Mouse (Mus musculus): ENCODE measurements around the gene Zfp358. TPM values are rescaled to one million over a fixed set of nuclear protein-coding genes. Genes with fewer than 3 reads are reported as not detected.

Gene Zfp358
- 16.5 and 18.1 TPM in 2 replicates for polyA plus RNA-seq (2015; fragmentation: Nextera tagmentation; extraction: Ambion mirVana)

DNA sequence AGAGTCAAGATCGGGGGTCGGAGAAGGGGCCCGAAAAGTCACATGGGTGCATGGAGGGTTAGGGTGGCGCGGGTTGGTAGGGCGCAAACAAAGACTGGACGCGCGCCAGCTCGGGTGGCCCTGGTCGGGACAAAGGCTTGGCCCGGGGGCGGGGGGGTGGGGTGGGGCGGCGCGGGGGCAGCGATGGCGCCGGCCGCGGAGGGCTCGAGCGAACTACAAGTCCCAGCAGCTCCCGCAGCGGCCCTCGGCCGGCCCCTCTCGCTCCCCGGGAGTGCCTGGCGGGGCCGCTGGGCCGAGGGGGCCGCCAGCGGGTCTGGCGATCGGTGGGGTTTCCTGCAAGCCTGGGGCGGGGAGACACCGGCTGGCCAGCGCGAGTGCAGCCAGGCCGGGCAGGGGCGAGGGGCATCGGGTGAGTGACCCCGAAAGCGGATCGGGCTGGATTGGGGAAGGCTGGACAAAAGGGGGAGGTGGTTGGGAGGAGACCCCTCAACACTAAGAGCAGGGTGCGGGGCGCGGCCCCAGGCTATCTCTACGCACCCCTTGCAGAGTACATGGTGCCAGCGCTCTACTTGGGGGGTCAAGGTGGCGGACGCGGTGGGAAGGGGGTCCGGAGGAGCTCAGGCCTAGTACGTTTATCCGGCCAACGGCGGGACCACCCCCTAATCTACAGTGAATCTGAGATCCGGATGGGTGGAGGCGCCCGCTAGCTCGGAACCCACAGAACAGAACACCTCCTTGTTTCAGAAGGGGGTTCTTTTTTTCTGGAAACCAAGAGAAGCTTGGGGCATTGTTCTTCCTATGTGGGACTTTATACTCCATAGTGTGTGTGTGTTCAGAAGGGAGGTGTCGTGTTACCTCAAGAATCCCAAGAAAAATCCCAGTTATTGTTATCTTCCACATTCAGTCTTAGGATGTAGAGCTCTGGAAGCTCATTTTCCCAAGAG lies at the start of gene Zfp358:
Gene Zfp358 (plus strand): TSS at position 238 of the 944 bp plus-strand sequence.
- under 1% methylated on average over 64 of the region's 64 CpGs for WGBS
- peak within 1 kb of the TSS; percentile 96 for H3K4me3 ChIP-seq (ENCODE audit: low read depth, low read length)
- peak within 1 kb of the TSS; percentile 97 for H3K9ac ChIP-seq (ENCODE audit: low read depth, low read length)
- TF ChIP-seq CTCF (IDR thresholded peaks at IDR 0.05; ENCODE audit: low read depth): no peak
- peaks cover 4% of the 10 kb centered on the region; the same call in 1 of the 2 replicates for H3K4me1 ChIP-seq (replicated peaks; ENCODE audit: control insufficient read depth, insufficient read depth, low read length)
- H3K27ac ChIP-seq (ENCODE audit: low read depth, low read length): peak within 1 kb of the TSS; percentile 75
- no peaks in the 10 kb centered on the region for H3K9me3 ChIP-seq (ENCODE audit: control insufficient read depth)
- peak within 1 kb of the TSS; percentile 86 for H3K4me2 ChIP-seq (replicated peaks; ENCODE audit: low read depth)
- H3K27me3 ChIP-seq (replicated peaks; ENCODE audit: control insufficient read depth, insufficient read depth, low read length): no peaks in the 10 kb centered on the region
- peaks cover 18% of the 10 kb centered on the region for H3K36me3 ChIP-seq (ENCODE audit: control insufficient read depth, insufficient read depth)
- ATAC-seq: peak; percentile 84

DNA sequence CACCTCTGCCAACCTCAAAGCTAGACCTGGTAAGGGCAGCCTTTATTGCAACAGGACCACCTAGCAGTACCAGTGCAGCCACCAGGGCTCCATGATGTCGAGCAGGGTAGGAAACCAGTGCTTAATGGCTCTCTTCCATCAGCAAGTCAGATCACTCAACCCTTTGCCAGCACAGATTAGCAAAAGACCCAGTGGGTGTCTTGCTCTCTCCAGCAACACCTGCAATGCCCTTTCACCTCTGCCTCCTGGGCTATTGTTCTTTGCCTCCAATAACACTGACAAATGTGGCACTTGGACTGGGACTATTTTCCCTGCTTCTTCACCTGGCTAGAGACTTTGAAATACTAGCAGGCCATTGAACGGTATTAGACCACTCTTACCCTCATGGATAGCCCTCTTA lies 43.7 kb upstream of the Zfp358 start:
- no peak overlapping the region for H3K4me2 ChIP-seq (replicated peaks; ENCODE audit: low read depth)
- no peaks in the 10 kb centered on the region for H3K9me3 ChIP-seq (ENCODE audit: control insufficient read depth)
- no peak overlapping the region for H3K27ac ChIP-seq (ENCODE audit: low read depth, low read length)
- TF ChIP-seq CTCF (IDR thresholded peaks at IDR 0.05; ENCODE audit: low read depth): no peak
- 89% methylated on average over 2 of the region's 2 CpGs for WGBS
- peaks cover 76% of the 10 kb centered on the region for H3K36me3 ChIP-seq (ENCODE audit: control insufficient read depth, insufficient read depth)
- ATAC-seq: no peak
- no peak overlapping the region for H3K9ac ChIP-seq (ENCODE audit: low read depth, low read length)
- H3K4me1 ChIP-seq (replicated peaks; ENCODE audit: control insufficient read depth, insufficient read depth, low read length): no peaks in the 10 kb centered on the region
- no peaks in the 10 kb centered on the region for H3K27me3 ChIP-seq (replicated peaks; ENCODE audit: control insufficient read depth, insufficient read depth, low read length)
- no peak overlapping the region for H3K4me3 ChIP-seq (ENCODE audit: low read depth, low read length)

GRCm38 (mm10) chr8:3450670-3451069 lies 42.3 kb upstream of the Zfp358 start:
- Histone ChIP-seq H3K4me3 (ENCODE audit: low read depth, low read length) (no peak overlapping the region), H3K9ac (ENCODE audit: low read depth, low read length) (no peak overlapping the region), H3K4me1 (replicated peaks; ENCODE audit: control insufficient read depth, insufficient read depth, low read length) (no peaks in the 10 kb centered on the region), H3K4me2 (replicated peaks; ENCODE audit: low read depth) (no peak overlapping the region), H3K9me3 (ENCODE audit: control insufficient read depth) (no peaks in the 10 kb centered on the region), H3K27me3 (replicated peaks; ENCODE audit: control insufficient read depth, insufficient read depth, low read length) (no peaks in the 10 kb centered on the region), H3K27ac (ENCODE audit: low read depth, low read length) (no peak overlapping the region), H3K36me3 (ENCODE audit: control insufficient read depth, insufficient read depth) (peaks cover 86% of the 10 kb centered on the region)
- 24% methylated on average over 5 of the region's 5 CpGs for WGBS
- peak; percentile 96 for TF ChIP-seq CTCF (IDR thresholded peaks at IDR 0.05; ENCODE audit: low read depth)
- no peak for ATAC-seq

GRCm38 (mm10) chr8:3451992-3452391 lies 40.9 kb upstream of the Zfp358 start:
- H3K27me3 ChIP-seq (replicated peaks; ENCODE audit: control insufficient read depth, insufficient read depth, low read length): no peaks in the 10 kb centered on the region
- peaks cover 90% of the 10 kb centered on the region for H3K36me3 ChIP-seq (ENCODE audit: control insufficient read depth, insufficient read depth)
- H3K9ac ChIP-seq (ENCODE audit: low read depth, low read length): no peak overlapping the region
- H3K4me1 ChIP-seq (replicated peaks; ENCODE audit: control insufficient read depth, insufficient read depth, low read length): no peaks in the 10 kb centered on the region
- H3K4me3 ChIP-seq (ENCODE audit: low read depth, low read length): no peak overlapping the region
- H3K9me3 ChIP-seq (ENCODE audit: control insufficient read depth): no peaks in the 10 kb centered on the region
- H3K27ac ChIP-seq (ENCODE audit: low read depth, low read length): no peak overlapping the region
- no peak for TF ChIP-seq CTCF (IDR thresholded peaks at IDR 0.05; ENCODE audit: low read depth)
- no peak overlapping the region for H3K4me2 ChIP-seq (replicated peaks; ENCODE audit: low read depth)
- WGBS: 98% methylated on average over 25 of the region's 25 CpGs
- no peak for ATAC-seq

DNA sequence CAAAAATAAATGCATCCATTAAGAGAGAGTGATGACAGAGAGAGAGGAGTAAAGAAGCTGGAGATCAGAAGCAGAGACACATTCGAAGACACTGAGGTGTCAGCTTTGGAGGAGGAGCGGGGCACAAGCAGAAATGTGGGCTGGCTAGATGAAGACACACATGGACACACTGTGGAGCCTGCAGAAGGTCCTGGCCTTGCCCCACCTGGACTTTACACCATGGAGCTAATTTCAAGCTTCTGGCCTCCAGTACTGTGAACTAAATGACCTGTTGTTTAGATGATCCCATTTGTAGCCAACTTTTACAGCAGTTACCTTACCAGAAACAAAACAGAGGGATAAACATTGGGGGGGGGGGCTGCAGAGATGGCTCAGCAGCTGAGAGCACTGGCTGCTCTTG lies 29.7 kb upstream of the Zfp358 start:
- H3K9me3 ChIP-seq (ENCODE audit: control insufficient read depth): no peaks in the 10 kb centered on the region
- no peak overlapping the region for H3K4me2 ChIP-seq (replicated peaks; ENCODE audit: low read depth)
- H3K27ac ChIP-seq (ENCODE audit: low read depth, low read length): no peak overlapping the region
- WGBS: 89% methylated on average over 2 of the region's 2 CpGs
- H3K9ac ChIP-seq (ENCODE audit: low read depth, low read length): no peak overlapping the region
- H3K4me1 ChIP-seq (replicated peaks; ENCODE audit: control insufficient read depth, insufficient read depth, low read length): peaks cover 4% of the 10 kb centered on the region; the same call in 1 of the 2 replicates
- ATAC-seq: no peak
- no peak overlapping the region for H3K4me3 ChIP-seq (ENCODE audit: low read depth, low read length)
- TF ChIP-seq CTCF (IDR thresholded peaks at IDR 0.05; ENCODE audit: low read depth): no peak
- no peaks in the 10 kb centered on the region for H3K27me3 ChIP-seq (replicated peaks; ENCODE audit: control insufficient read depth, insufficient read depth, low read length)
- H3K36me3 ChIP-seq (ENCODE audit: control insufficient read depth, insufficient read depth): peaks cover 11% of the 10 kb centered on the region; the same call in 1 of the 2 replicates

- Histone ChIP-seq H3K9me3 (ENCODE audit: control insufficient read depth) (no peaks in the 10 kb centered on the region), H3K9ac (ENCODE audit: low read depth, low read length) (0 out of 2 replicates have a peak overlapping the region, but pooled peaks have one; percentile 11), H3K4me3 (ENCODE audit: low read depth, low read length) (no peak overlapping the region), H3K4me2 (replicated peaks; ENCODE audit: low read depth) (no peak overlapping the region), H3K4me1 (replicated peaks; ENCODE audit: control insufficient read depth, insufficient read depth, low read length) (peaks cover 4% of the 10 kb centered on the region; the same call in 1 of the 2 replicates), H3K27me3 (replicated peaks; ENCODE audit: control insufficient read depth, insufficient read depth, low read length) (no peaks in the 10 kb centered on the region), H3K36me3 (ENCODE audit: control insufficient read depth, insufficient read depth) (peaks cover 1% of the 10 kb centered on the region; the same call in 1 of the 2 replicates), H3K27ac (ENCODE audit: low read depth, low read length) (no peak overlapping the region)
- ATAC-seq: no peak
- TF ChIP-seq CTCF (IDR thresholded peaks at IDR 0.05; ENCODE audit: low read depth): peak; percentile 80
- 45% methylated on average over 5 of the region's 5 CpGs for WGBS
Measured at GRCm38 (mm10) chr8:3464309-3464708, 28.6 kb upstream of the Zfp358 start.
